Mouse (Mus musculus) bone marrow, adult 2 months (tissue): ENCODE measurements around the gene Tm6sf1.

Experiments used
- CTCF ChIP-seq: fragments of 200-500 bp; IDR thresholded peaks from 2 replicates; pipeline ENCODE4 v1.5.1; 2011; ENCODE audit warnings: low read length, control low read depth; ENCODE audit not compliant: control insufficient read depth, insufficient read depth
- POLR2A ChIP-seq: fragments of 200-500 bp; IDR thresholded peaks from 2 replicates; pipeline ENCODE4 v1.6.1; 2011; ENCODE audit warnings: low read depth, mild to moderate bottlenecking, control low read depth, low read length, borderline replicate concordance; ENCODE audit not compliant: control insufficient read depth

DNA sequence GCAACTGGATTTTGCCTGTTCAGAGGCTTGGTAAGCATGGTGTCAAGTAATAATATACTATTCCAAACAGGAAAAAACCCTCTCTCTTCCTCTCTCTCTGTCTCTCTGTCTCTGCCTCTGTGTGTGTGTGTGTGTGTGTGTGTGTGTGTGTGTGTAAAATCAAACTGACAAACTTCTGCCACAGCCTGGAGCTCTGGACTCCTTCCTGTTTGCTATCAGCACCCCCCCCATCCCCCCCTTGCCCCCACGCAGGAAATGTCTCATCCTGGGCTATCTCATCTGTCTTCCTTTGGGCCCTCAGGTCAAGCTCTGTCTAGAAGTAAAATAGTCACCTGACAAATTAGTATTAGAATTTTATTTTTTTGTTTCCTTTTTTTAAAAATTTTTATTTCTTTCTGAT lies 15.0 kb downstream of the Tm6sf1 start:
- TF ChIP-seq CTCF (no peak), POLR2A (no peak)
